Mouse (Mus musculus): ENCODE data around the gene Maco1.
A peak's percentile ranks its signal among the peaks of the same experiment; 100 is the strongest.

GRCm38 (mm10) chr4:134880041-134880440 is 26.9 kb upstream of the Maco1 start:
- TF ChIP-seq CTCF (IDR thresholded peaks at IDR 0.05; ENCODE audit: low read depth, low read length) (peak; percentile 62; the same call in 1 of the 2 replicates), POLR2A (IDR thresholded peaks at IDR 0.05; ENCODE audit: extremely low read depth, insufficient read depth, low read length) (no peak)
